Mouse (Mus musculus) layer of hippocampus, postnatal 36 days (tissue): ENCODE results near the gene Txndc11. TPM values are rescaled to one million over a fixed set of nuclear protein-coding genes. Genes with fewer than 3 reads are reported as not detected.

Experiments
- microRNA-seq, 2 experiments: library from miRNA; unstranded; fragments of <30 nt; microRNA quantifications; one replicate each; pipeline ENCODE4 v1.2.0; 2021
- total RNA-seq, 2 experiments: library from RNA; stranded (reverse); gene quantifications; 2 replicates each; pipeline ENCODE4 v1.2.3; 2021

Txndc11 gene
- total RNA-seq, 2 experiments from 2014 or later: 30.8 to 36.6 TPM

Small RNA genes within 50 kb of the gene (microRNA-seq; reads per million reads assigned to microRNA genes)
- 7.2 reads per million in 2 experiments for gene Gm23935

Other genes starting within 250 kb of the Txndc11 start
- 100 to 1,000 TPM; 157 to 167 TPM for gene Snn, start 73.7 kb downstream of the Txndc11 start, total RNA-seq
- gene Litaf, start 68.5 kb downstream of the Txndc11 start, total RNA-seq: 10 to 100 TPM; 18.4 to 19.9 TPM
- 10 to 100 TPM; 70.6 to 99.7 TPM for gene Zc3h7a, start 41.7 kb upstream of the Txndc11 start, total RNA-seq
- gene Rsl1d1, start 68.7 kb upstream of the Txndc11 start, total RNA-seq: 10 to 100 TPM; 51.9 to 57.7 TPM
- 10 to 100 TPM; 89.2 to 91.2 TPM for gene Gspt1, start 119.7 kb upstream of the Txndc11 start, total RNA-seq
- not detected for gene Tnfrsf17, start 179.2 kb upstream of the Txndc11 start, total RNA-seq
- gene Snx29, start 188.3 kb upstream of the Txndc11 start, total RNA-seq: 10 to 100 TPM; 23.4 to 31.6 TPM